Mouse (Mus musculus) cerebellum, postnatal 36 days (tissue): ENCODE measurements at regions not wholly inside any gene's neighbourhood (a gene's known extent, or its start where the extent isn't known, plus 50 kb on each side); places are given as distances from the start of the nearest gene placed in this dataset.

Experiments used
- DNase-seq, 2 experiments: peaks; one replicate each; pipeline ENCODE4 v3.0.0; 2021 to 2022; ENCODE audit warnings: mixed read lengths in 2 of 2

- DNase-seq: no peak
These were observed 107.7 kb upstream of the Spats2l start for GRCm38 (mm10) chr1:57666179-57666693.

GRCm38 (mm10) chr1:57673415-57673814 is 100.5 kb upstream of the Spats2l start:
- no peak for DNase-seq

DNA sequence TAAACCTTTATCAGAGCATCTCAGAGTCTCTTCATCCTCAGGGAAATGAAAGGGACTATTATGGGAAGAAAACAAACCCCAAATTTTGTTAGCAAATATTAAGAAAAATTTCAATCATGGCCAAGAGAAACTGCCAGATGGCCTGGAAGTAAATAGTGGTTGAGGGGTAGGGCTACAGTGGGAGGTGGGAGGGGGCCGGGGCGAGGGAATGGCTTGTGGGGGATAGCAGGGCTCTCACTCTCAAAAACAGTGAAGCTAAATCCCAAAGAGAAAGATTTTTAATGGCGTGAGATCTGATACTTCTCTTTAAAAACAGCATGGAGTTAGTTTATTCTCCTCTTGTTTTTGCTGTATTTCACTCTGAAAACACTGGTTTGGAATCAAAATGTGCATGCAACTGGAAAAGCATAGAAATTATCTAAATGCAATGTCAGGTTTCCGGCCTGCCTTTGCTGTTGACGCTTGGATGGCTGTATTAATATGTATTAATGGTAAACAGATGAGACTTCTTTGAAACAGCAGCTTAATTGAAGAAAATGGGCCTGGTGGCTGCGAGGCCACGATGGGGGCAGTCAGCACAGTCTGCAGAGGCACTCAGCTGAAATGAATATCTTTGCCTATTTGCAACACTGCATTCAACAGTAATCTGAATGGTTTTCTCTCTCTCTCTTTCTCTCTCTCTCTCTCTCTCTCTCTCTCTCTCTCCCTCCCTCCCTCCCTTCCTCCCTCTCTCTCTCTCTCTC is 99.8 kb upstream of the Spats2l start:
- no peak for DNase-seq

- no peak for DNase-seq
These were observed 89.4 kb upstream of the Spats2l start for GRCm38 (mm10) chr1:57684387-57685162.

GRCm38 (mm10) chr1:57689253-57689652 is 84.7 kb upstream of the Spats2l start:
- no peak for DNase-seq

DNA sequence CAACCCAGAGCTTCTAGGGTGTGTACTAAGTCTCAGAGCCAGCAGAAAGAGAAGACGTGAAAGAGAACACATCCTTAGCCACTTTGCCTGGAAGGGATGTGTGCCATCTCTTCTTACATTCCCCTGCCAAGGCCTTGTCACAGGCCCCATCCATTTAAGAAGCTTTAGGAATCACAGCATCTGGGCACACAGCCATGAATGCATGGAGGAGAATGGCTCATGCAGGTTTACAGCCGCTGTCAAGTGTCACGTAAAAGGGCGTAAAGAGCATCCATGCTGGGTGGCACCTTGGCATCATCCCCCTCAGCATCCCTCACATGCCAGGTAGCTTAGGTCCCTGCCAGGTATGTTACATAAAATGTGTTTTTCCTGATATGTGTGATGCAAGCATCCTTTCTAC is 66.1 kb upstream of the Spats2l start:
- peak; percentile 23 to 29 for DNase-seq

- DNase-seq: no peak
These were observed 61.0 kb upstream of the Spats2l start for GRCm38 (mm10) chr1:57712916-57713503.

DNA sequence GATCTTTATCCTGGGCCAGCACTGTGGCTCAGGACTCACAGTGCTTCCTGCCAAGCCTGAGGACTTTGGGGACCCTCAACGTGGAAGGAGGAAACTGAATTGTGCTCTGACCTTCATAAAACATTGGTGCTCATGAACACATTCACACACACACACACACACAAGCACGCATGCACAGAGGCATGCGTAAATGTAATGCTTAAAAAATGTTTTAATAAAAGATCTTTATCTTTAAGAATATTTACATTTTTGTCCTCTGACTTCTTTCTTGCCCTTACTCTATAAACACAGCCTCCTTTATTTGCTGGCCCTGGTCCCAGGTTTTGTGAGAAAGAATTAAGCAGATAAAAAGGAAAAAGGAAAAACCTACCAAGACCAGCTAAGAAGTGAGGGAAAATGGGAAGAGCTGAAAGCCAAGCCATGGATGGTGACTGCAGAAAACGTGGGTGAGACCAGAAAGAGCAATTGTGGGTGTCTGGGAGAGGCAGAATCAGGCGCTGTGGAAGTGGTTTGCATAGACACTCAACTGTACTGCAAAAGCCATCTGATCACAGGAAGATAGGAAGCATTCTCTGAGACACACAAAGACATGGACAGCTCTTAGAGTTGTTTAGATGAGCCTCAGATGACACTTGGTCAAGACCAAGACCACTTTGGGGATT is 56.7 kb upstream of the Spats2l start:
- DNase-seq: no peak

DNA sequence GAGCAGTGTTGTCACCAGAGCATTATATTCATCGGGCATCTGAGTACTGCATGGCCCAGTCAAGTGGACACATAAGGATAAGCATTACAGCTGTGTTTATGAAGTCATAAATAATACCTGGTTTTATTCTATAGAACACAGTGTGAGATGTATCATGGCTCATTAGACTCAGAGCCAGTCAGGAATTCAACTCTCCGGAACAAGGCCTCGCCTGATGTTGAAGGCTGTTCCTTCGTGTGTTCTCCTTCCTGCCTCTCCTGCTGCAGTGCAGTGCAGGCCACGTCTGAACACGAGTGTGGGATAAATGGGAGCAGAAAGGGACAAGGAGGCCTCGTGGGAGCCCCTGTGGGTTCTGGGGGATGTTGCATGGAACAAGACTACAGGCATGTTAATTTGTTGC is 55.6 kb upstream of the Spats2l start:
- DNase-seq: no peak
